Mouse (Mus musculus) ES-E14 (cell line): ENCODE results near the gene Ltf. TPM values are rescaled to one million over a fixed set of nuclear protein-coding genes. Genes with fewer than 3 reads are reported as not detected.

Experiments
- DNase-seq: peaks from one replicate; pipeline ENCODE4 v3.0.0-alpha.2; 2013; ENCODE audit warnings: low read depth, low spot score
- H3K27ac ChIP-seq: 2 replicates; pipeline ENCODE4 v1.5.1; 2012; ENCODE audit warnings: low read depth, mild to moderate bottlenecking, low read length, moderate library complexity, mixed read lengths; ENCODE audit not compliant: poor library complexity, insufficient read depth, severe bottlenecking
- H3K36me3 ChIP-seq: 2 replicates; pipeline ENCODE4 v1.6.1; 2012; ENCODE audit warnings: mild to moderate bottlenecking, low read length, moderate library complexity, mixed read lengths; ENCODE audit not compliant: control insufficient read depth, poor library complexity, insufficient read depth, severe bottlenecking
- H3K4me1 ChIP-seq, 2 experiments: fragments of 150-350 bp in 1 of 2; sonication (generic) in 1 of 2; 2 replicates each; pipeline ENCODE4 v1.6.1; 2012; ENCODE audit warnings: low read length in 2 of 2, mild to moderate bottlenecking in 1 of 2, mixed read lengths in 1 of 2; ENCODE audit not compliant: control insufficient read depth in 2 of 2, insufficient read depth in 2 of 2, poor library complexity in 1 of 2
- H3K4me3 ChIP-seq, 2 experiments: fragments of 150-350 bp in 1 of 2; sonication (generic) in 1 of 2; 2 replicates each; pipeline ENCODE4 v1.5.1; 2012; ENCODE audit warnings: low read length in 2 of 2, low read depth in 1 of 2, mild to moderate bottlenecking in 1 of 2, mixed read lengths in 1 of 2; ENCODE audit not compliant: insufficient read depth in 1 of 2, poor library complexity in 1 of 2, severe bottlenecking in 1 of 2
- H3K9ac ChIP-seq: 2 replicates; pipeline ENCODE4 v1.6.1; 2012; ENCODE audit warnings: low read depth, mild to moderate bottlenecking, low read length, mixed read lengths; ENCODE audit not compliant: poor library complexity, insufficient read depth, severe bottlenecking
- H3K9me3 ChIP-seq: fragments of 150-350 bp; sonication (generic); 2 replicates; pipeline ENCODE4 v1.6.1; 2012; ENCODE audit warnings: low read depth, mild to moderate bottlenecking, low read length; ENCODE audit not compliant: control insufficient read depth, insufficient read depth
- CHD2 ChIP-seq: IDR thresholded peaks from 2 replicates; pipeline ENCODE4 v1.6.1; 2014; ENCODE audit warnings: mild to moderate bottlenecking, low read depth, low read length, inconsistent platforms
- HCFC1 ChIP-seq: IDR thresholded peaks from 2 replicates; pipeline ENCODE4 v1.6.1; 2012; ENCODE audit warnings: low read length, inconsistent platforms, borderline replicate concordance; ENCODE audit not compliant: insufficient read depth
- MAFK ChIP-seq: IDR thresholded peaks from 2 replicates; pipeline ENCODE4 v1.6.1; 2014; ENCODE audit warnings: mild to moderate bottlenecking, low read depth, low read length, inconsistent platforms; ENCODE audit not compliant: insufficient read depth
- ZC3H11A ChIP-seq: IDR thresholded peaks from 2 replicates; pipeline ENCODE4 v1.6.1; 2012; ENCODE audit warnings: low read depth, mild to moderate bottlenecking, inconsistent platforms, low read length, borderline replicate concordance
- ZNF384 ChIP-seq: IDR thresholded peaks from 2 replicates; pipeline ENCODE4 v1.6.1; 2012; ENCODE audit warnings: low read depth, low read length, inconsistent platforms
- in situ Hi-C, 2 experiments: fragments of 600-800 bp; cut with MboI; formaldehyde crosslinking; loops; one replicate each; pipeline ENCODE4 v1.15.1; 2025; ENCODE audit warnings: low sequenced_read_pairs in 2 of 2, inconsistent platforms in 1 of 2; ENCODE audit not compliant: unreplicated experiment in 2 of 2
- total RNA-seq: library from RNA; depleted of rRNA; stranded (reverse); fragments of 300-350 nt; gene quantifications from 2 replicates; pipeline ENCODE4 v1.2.3, GENCODE M21; 2012

The Ltf gene
- total RNA-seq, 1 experiment = not detected

DNA sequence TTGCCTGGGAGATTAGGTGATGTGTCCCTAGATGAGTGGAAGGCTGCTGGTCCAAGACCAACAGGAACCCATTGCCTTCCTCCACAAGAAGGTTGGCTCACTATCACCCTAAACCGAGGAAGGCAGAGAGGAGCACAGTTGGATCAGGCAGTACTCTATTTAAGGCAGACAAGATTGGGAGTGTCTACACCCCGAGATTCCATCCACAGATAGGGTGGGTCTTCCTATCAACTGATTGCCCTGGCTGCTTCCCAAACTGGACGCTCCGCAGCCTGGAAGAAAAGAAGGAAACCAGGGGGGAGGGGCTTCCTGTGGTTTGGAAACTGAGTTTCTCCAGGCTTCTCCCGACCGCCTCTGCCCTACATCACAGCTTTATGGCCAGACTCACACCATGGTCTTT is 28.9 kb upstream of the Ltf start, which contains the start of gene Rtp3:
Gene Rtp3 (minus strand): TSS at position 380 of the 400 bp plus-strand sequence.
- no peak for DNase-seq
- no peak within 1 kb of the TSS for H3K27ac ChIP-seq
- TF ChIP-seq CHD2 (no peak), MAFK (no peak), ZC3H11A (no peak), ZNF384 (no peak), HCFC1 (no peak)
- no peaks in the 10 kb centered on the region for H3K36me3 ChIP-seq
- in situ Hi-C loops = no loop called here
- H3K4me1 ChIP-seq = peaks cover 2 to 13% of the 10 kb centered on the region in 2 experiments
- H3K9me3 ChIP-seq = no peaks in the 10 kb centered on the region
- no peak within 1 kb of the TSS for H3K4me3 ChIP-seq
- no peak within 1 kb of the TSS for H3K9ac ChIP-seq

DNA sequence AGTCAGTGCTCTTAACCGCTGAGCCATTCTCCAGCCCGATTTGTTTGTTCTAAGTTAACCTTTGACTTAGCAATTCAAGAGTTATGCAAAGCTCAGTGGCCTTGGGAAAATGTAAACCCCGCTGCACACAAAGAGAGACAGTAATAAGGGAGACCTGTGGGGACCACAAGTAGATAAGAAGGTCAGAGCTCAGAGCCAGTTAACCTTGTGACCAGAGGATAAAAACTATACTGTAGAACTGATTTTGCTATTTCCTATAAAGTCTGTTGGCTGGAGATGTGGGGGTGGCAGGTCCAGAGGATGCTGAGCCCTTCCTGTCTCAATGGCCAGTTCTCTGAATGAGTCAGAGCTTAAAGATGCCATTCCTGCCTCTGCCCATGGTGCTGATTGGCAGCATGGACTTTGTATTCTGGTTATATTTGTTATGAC is 25.8 kb upstream of the Ltf start:
- H3K27ac ChIP-seq = no peak overlapping the region
- H3K9ac ChIP-seq = no peak overlapping the region
- TF ChIP-seq MAFK (no peak), CHD2 (no peak), ZNF384 (no peak), HCFC1 (no peak), ZC3H11A (no peak)
- no peak for DNase-seq
- no peaks in the 10 kb centered on the region for H3K36me3 ChIP-seq
- peaks cover 0 to 14% of the 10 kb centered on the region in 2 experiments; a peak in 2 of 4 replicates for H3K4me1 ChIP-seq
- no peak overlapping the region for H3K4me3 ChIP-seq
- H3K9me3 ChIP-seq = no peaks in the 10 kb centered on the region
- in situ Hi-C loops = no loop called here

DNA sequence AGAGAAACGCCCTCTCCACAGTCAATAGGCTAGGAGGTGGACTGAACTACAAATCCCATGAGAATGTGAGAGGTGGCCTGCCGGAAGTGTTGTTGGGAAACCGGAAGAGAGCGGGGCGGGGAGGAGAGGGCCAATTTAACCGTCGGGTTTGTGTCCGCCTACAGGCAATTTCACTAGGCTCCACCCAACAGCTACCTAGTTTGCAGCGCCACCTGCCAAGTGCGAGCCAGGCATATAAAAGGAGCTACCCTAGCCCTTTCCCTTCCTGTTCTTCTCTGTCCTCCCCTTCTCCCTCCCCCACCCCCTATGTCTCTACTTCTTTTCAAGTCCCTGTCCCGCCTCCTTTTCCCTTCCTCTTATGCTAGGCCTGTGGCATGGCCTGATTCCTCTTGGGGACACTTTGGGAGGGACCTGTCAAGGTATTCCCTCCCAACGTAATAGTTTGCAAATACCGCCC is 24.3 kb upstream of the Ltf start:
- Histone ChIP-seq H3K4me3 (peak overlapping the region; percentile 27 to 49; a peak in 3 of 4 replicates), H3K9ac (peak overlapping the region; percentile 53; the same call in 1 of the 2 replicates), H3K9me3 (no peaks in the 10 kb centered on the region), H3K4me1 (peaks cover 0 to 14% of the 10 kb centered on the region in 2 experiments; a peak in 2 of 4 replicates), H3K27ac (peak overlapping the region; percentile 65; the same call in 1 of the 2 replicates), H3K36me3 (no peaks in the 10 kb centered on the region)
- TF ChIP-seq HCFC1 (peak; percentile 94), ZC3H11A (no peak), ZNF384 (no peak), MAFK (no peak)
- DNase-seq = peak; percentile 92
- in situ Hi-C loops = no loop called here

DNA sequence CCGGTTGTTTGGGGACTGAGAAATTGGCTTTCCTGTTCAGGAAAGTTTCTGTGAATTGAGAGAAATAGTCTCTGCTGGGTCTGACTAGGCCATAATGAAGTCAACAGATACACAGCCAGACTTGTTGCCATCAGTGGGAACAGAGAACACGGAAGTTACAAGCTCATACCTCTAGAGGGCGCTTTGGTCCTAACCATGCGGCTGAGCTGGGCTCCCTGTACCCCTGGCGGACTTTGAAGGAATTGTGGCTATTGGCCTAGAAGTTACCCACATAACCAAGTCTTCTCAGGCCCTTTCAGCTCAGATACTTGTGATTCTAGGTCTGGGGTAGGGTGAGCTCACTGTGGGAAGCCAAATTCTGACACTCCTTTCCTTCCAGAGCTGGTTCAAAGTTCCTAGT is 21.8 kb upstream of the Ltf start:
- H3K27ac ChIP-seq = no peak overlapping the region
- H3K9ac ChIP-seq = no peak overlapping the region
- no peak; the same call in 1 of the 2 replicates for TF ChIP-seq ZC3H11A
- peak; percentile 72; the same call in 1 of the 2 replicates for TF ChIP-seq HCFC1
- TF ChIP-seq CHD2 = no peak
- peak; percentile 68; the same call in 1 of the 2 replicates for TF ChIP-seq ZNF384
- no peak for TF ChIP-seq MAFK
- DNase-seq = peak; percentile 89
- H3K9me3 ChIP-seq = no peaks in the 10 kb centered on the region
- peaks cover 0 to 9% of the 10 kb centered on the region in 2 experiments; a peak in 2 of 4 replicates for H3K4me1 ChIP-seq
- no peak overlapping the region for H3K4me3 ChIP-seq
- in situ Hi-C loops = no loop called here
- no peaks in the 10 kb centered on the region for H3K36me3 ChIP-seq

DNA sequence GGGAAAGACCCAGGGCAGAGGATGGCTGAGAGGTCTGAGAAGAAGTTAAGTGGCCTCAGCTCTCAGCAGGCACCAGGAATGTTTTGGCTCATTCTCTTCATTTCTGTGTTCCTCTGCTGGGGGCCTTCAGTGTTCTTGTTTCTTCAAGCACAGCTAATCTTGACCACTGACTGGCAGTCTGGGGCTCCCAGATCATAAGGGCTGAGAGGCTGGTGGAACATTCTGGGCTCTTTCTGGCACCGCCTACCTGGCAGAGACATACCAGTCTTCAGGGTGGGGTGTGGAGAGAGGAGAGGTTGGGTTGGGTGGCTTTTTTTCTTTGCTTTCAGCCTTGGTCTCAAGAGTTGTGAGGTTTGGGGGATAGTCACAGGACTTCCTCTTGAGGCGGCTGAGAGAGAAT is 20.0 kb upstream of the Ltf start:
- Histone ChIP-seq H3K36me3 (no peaks in the 10 kb centered on the region), H3K4me1 (peaks cover 0 to 9% of the 10 kb centered on the region in 2 experiments; a peak in 2 of 4 replicates), H3K4me3 (no peak overlapping the region), H3K27ac (no peak overlapping the region), H3K9me3 (no peaks in the 10 kb centered on the region), H3K9ac (no peak overlapping the region)
- in situ Hi-C loops = no loop called here
- DNase-seq = no peak
- no peak for TF ChIP-seq MAFK
- TF ChIP-seq ZC3H11A = no peak
- no peak for TF ChIP-seq CHD2
- TF ChIP-seq HCFC1 = no peak
- TF ChIP-seq ZNF384 = no peak
